Mouse (Mus musculus): ENCODE data around the gene Cntn6.

DNA sequence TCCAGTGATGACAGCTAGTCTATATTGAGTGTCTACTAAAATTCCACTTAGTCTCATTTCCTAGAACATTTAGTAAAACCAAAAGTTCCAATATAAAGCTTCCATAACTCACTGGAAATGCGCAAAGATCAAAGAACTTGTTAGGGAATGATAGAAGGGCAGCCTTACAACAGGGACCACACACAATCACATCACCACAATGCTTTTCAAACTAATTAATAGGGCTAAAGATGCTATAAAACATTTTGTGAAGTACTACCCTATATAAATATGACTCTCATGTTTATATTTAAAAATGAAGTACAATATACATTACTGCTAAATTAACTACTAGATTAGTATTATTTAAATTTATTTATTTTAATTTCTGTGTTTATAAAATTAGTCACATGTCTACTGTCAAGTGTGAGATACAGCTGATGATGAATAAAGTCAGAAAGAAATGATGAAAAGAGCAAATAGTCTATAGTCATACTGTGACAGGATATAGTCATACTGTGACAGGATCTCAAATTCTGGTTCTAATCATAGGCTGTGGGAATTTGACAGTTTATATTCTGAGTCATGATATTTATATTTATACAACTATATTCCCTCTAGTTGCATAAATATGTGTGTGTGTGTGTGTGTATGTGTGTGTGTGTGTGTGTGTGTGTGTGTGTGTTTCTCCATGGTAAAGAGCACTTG is 187.4 kb downstream of the Cntn6 start:
- no peak for TF ChIP-seq CTCF (IDR thresholded peaks at IDR 0.05; ENCODE audit: low read depth)
- no peak for TF ChIP-seq EP300 (IDR thresholded peaks at IDR 0.05; ENCODE audit: low read depth)

All from liver, postnatal 0 days (tissue).